Mouse (Mus musculus): Measurements from ENCODE around the gene Dffa.
"Not testable (repeated sequence)": the region's sequence is repeated elsewhere in the genome, so short reads cannot be mapped to it uniquely, and the experiment has no call there.

Gene Dffa

DNA sequence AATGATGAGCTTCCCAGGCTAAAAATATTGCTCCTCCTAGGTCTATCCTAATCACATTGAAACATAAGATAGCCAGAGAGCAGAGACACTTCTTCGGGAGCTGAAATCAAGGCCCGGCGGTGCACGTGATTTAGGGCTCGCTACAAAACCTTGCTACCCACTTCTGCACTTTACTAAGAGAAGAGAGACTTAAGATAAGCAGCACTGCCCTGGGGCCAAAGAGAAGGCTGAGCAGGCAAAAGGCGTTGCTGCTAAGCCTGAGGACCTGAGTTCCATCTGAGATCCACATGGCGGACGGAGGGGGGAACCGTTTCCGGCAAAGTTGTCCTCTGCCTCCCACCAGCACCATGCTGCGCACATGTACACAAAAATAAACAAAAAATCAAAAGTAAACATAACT is 5.4 kb upstream of the Dffa start:
- peak; percentile 55 for DNase-seq (ENCODE audit: low read depth, low spot score)

DNA sequence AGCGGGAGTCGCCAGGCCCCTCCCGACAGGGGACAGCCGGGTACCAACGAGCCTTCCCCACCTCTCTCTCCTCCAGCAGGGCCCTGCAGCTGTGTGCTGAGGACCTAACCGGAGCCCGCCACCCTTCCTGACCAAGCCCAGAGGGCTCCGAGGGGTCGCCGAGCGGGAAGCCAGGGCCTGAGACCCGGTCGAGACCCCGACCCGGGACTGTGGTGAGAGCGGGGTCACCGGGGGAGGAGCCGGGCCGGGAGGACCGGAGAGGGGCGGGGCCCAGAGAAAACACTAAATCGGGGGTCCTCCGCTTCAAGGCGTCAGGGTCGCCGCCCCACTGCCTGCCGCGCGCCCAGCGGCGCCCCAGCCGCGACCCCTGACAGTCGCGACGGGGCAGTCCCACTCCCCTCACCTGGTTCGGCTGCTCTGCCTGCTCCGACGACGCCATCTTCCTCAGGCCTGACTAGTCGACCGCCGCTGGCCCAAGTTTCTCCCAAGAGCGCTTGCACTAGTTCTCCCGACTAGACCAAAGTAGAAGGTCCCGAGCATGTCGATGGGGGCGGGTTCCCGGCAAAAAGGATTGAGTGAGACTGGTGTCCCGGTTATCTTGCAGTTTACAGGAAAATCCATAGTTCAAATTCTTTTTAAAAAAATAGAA is 4.5 kb upstream of the Dffa start, which contains the start of gene Pex14:
Pex14 (minus strand) TSS at position 508 of the 649 bp plus-strand sequence.
- peak; percentile 92 for DNase-seq (ENCODE audit: low read depth, low spot score)

DNA sequence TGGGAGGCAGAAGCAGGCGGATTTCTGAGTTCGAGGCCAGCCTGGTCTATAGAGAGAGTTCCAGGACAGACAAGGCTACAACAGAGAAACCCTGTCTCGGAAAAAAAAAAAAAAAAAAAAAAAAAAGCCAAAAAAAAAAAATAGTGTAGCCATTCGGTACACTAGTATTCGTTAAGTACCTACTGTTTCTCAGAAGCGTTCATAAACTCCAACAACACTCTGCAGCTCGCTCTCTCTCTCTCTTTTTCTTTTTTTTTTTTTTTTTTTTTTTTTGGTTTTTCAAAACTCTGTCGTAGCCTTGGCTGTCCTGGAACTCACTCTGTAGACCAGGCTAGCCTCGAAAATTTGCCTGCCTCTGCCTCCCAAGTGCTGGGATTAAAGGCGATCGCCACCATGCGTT is 3.5 kb upstream of the Dffa start:
- DNase-seq (ENCODE audit: low read depth, low spot score), result not testable (repeated sequence)

DNA sequence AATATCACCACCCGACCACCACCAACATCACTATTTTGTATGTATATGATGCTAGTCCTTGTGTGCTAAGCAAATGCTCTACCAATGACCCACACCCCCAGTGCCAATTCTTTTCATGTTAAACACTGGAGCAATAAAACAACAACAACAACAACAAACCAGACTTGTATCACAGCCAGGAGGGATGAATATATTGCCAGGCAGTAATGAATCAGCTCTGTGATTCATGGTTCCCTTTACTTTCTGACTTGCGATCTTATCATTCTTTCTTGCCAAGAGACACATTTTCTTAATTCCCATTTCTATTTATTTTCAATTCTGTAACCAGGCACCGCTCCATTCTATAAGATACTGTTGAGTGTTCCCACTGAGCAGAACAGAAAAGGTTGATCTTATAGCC is 2.5 kb upstream of the Dffa start:
- DNase-seq (ENCODE audit: low read depth, low spot score), result no peak

DNA sequence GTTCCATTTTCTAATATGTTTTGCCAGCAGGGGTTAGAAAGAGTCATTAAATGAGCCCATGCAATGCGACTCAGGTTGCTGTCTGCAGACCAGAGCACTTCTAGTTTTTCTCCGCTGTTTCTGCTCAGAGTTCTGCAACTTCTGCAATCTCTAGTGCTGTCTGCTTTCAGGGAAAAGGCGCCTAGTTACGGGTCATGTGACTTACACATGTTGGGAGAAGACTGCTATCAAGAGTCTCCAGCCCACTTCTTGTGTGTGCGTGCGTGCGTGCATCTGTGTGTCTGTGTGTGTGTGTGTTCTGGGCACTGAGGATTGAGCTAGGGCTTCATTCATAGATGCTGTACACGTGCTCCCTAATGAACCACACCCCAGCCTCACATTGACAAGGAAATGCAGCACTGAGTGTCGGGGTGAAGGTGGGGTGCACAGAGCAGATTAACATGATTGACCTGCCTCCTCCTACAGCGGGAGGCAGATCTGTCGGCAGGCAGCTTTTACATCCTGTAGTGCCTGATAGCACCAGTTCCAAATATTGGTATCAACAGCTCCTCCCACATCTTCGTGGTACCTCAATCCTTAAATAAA is 16.1 kb downstream of the Dffa start:
- DNase-seq (ENCODE audit: low read depth, low spot score), result not testable (repeated sequence)

DNA sequence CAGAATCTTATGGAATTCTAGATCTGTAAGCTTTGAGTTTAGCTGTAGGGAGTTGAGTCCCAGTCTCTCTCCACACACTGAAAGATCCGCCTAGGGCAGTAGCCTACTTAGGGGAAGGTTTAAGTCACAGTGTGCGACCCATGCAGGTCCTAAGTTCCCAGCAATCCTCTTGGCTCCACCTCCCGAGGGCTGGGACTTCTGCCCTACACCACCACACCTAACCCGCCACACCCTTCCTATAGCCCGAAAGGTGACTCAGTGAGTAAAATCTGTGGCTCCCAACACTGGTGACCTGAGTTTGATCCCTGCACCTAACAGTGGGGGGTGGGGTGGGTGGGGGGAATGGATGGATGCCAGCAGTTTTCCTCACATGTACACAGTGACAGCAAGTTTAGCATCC is 19.5 kb downstream of the Dffa start:
- no peak for DNase-seq (ENCODE audit: low read depth, low spot score)

DNA sequence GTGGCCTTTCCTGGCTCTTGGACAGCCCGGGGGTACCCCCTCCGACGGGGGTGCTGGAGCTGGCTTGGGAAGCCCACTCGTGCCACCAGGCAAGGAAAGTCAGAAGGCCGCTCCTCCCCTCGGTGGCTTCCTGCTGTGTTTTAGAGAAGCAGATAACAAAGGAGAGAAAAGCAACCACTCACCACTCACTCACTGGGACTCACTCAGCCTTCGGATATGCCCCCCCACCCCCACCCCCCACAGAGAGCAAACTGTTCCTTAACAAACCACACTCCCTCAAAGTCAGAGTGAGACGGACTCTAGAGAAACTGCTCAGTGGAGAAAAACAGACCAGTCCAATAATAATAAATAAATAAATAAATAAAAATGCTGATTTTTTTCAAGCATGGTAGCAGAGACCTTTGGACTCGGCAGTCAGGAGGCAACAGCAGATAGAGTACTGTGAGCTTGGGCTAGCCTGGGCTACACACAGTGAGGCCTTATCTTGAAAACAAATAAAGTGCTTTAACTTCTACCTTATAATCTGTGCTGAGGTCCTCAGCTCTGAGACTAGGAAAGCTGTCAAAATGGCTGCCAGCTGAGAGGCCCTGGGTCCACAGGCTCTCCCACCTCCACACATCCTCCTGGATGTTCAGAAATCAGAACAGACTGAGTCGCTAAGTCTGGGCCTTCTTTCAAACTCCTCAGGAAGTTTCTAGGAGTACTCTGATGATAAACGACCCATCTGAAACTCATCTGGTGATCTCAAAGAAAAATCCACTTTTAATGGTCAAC is 21.6 kb downstream of the Dffa start:
- DNase-seq (ENCODE audit: low read depth, low spot score), result no peak

DNA sequence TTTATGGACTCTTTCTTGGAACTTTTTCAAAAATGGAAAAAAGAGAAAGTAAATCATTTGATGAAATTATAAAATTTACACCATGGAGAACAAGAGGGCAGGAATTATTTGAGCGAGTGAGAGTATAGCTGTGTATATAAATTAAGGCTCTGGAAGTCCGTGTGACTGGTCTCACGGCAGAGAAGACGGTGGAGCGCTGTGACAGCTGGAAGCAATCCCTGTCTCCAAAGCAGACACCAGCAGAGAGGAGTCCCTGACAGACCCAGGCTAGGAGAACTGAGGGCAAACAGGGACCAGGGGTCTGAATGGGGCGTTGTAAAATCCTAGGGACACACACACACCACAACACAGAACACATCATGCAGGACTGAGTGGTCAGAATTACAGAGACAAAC is 22.2 kb downstream of the Dffa start:
- no peak for DNase-seq (ENCODE audit: low read depth, low spot score)

DNA sequence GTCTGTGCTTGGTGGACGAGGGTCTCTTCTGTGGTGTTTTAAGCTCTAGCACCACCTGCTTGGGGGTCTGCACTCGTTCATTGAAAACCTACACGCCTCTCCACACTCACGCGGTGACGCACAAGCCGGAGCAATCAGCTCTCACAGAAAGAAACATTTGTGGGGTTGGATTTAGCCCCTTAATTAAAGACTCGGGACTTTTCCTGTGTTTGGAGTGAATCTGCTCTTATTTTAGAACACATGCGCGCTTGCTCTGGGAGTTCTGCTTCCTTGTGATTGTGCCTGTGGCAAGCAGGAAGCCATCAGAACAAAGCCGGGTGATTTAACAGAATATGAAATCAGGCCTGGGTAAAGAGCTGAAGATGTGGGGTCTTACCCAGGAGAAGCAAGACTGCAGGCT is 22.7 kb downstream of the Dffa start, which contains the start of gene Cort:
Cort (minus strand) TSS at position 101 of the 400 bp plus-strand sequence.
- DNase-seq (ENCODE audit: low read depth, low spot score), result no peak

DNA sequence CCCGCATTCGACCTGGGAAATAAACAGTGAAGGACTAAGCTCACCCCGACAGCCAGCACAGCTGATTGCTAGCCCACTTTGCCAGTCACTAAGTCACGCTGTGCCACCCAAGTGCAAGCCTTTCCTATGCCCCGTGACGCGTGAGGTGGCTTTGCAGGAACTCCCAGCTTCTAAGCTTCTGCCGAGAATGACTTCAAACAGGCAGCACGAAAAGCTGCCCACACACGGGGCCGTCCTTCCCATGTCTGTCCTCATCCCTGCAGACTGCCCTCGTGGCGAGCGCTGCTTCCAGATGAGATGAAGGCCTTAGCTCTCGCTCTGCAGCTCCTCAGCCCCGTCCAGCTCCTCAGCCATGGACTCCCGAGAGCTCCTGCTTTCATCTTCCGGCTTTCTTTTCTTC is 24.5 kb downstream of the Dffa start:
- DNase-seq (ENCODE audit: low read depth, low spot score), result no peak

DNA sequence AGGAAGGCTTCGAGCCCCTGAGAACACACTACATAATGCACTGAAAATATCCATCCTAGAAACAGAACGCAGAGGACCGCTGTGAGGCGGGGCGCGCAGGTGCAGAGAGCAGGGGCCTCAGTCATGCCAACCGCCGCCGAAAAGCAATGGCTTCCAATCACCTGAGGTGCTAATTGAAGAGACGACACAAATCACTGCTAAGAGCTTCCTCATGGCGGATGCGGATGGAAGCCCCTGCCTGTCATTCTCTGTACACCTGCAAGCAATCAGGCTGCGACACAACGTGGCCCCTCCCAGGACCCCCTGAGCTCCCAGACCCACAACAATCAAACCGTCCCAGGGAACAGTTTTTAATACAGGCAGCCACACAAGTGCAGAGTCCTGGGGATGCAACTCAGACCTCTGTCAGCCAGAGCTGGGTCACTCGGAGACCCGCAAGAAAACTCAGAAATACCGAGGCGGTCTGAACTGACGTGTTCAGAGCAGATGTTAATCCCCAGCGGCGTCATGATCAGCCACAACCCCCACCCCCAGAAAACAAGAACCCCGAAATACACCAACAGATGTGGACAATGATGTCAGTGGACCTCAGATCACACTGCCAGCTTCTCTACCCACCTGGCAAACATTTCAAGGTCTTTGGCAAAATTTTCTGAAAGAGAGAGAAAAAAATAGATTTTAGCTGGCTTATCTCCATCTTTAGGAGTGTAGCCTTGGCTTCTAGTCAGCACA is 27.2 kb downstream of the Dffa start:
- DNase-seq (ENCODE audit: low read depth, low spot score), result peak; percentile 93

DNA sequence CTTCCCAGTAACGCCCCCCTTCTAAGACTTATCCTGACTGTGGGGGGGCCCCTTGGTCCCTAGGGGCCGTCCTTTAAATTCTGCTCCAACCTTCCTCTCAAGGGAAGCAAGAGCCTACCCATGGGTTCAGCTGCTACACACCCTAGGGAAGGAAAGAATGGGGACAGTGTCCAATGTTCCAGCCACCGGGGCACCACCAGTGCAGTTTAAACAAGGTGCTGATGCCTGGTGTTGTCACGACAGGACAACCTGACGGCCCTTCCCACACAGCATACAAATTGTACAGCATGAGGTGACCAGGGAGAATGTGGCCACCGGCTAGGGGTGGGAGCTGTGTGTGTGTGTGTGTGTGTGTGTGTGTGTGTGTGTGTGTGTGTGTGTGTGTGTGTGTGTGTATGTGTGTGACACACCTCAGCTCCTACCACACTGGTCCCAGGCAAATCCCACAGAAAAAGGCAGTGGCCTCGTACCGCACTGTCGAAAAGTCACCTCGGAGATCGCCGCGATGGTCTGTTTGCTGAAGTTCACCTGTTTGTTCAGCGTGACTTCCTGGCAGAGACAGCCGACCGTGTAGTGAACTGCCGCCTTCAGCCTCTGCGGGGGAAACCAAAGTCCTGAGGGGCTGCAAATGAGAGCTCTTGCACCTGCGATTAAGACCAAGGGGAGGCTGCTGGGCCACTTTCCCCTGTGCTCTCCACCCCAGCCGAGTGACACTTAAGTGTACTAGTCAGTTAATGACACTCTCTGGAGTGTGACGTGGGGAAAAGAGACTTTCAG is 28.0 kb downstream of the Dffa start:
- peak; percentile 96 for DNase-seq (ENCODE audit: low read depth, low spot score)

DNA sequence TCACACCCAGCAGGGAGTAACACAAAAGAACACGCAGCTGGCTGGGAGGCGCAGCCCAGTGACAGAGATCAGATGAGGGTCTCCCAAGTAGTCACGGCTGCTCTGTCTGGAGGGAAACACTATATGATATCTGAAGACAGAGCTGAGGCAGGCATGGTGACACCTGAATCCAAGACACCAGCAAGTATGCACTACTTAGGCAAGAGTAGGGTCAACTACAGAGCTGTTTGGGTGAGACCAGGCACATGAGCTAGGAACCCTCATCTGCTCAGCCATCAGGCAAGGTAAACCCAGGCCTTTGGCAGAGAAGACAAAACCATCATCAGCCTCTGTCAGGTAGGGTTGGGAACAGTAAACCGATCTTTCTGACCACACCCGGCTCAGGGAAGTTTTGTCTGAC is 29.4 kb downstream of the Dffa start:
- DNase-seq (ENCODE audit: low read depth, low spot score), result peak; percentile 66

DNA sequence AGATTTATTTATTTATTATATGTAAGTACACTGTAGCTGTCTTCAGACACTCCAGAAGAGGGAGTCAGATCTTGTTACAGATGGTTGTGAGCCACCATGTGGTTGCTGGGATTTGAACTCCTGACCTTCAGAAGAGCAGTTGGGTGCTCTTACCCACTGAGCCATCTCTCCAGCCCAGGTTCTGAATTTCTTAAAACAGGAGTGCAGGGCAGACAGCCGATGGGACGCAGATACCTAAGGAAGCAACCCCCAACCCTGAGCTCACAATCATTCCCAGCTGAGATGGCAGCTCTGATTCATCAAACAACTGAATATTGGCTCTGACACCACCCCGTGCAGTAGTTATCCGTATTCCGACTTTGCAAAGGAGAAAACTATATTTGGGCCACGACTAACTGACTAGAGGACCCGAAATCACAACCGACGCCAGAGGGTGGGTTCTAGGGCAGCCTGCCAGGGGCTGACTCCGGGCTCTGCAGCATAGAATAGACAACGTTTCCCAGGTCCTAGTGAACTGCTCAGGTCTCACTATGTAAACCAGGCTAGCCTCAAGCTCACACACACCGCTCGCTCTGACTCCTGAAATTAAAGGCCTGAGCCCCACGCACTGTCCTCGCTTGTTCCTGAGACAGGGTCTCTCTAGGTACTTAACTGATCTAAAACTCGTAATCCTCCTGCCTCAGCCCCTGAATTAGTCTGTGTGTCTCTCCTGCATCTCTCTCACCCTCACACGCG is 32.3 kb downstream of the Dffa start:
- peak; percentile 78 for DNase-seq (ENCODE audit: low read depth, low spot score)

DNA sequence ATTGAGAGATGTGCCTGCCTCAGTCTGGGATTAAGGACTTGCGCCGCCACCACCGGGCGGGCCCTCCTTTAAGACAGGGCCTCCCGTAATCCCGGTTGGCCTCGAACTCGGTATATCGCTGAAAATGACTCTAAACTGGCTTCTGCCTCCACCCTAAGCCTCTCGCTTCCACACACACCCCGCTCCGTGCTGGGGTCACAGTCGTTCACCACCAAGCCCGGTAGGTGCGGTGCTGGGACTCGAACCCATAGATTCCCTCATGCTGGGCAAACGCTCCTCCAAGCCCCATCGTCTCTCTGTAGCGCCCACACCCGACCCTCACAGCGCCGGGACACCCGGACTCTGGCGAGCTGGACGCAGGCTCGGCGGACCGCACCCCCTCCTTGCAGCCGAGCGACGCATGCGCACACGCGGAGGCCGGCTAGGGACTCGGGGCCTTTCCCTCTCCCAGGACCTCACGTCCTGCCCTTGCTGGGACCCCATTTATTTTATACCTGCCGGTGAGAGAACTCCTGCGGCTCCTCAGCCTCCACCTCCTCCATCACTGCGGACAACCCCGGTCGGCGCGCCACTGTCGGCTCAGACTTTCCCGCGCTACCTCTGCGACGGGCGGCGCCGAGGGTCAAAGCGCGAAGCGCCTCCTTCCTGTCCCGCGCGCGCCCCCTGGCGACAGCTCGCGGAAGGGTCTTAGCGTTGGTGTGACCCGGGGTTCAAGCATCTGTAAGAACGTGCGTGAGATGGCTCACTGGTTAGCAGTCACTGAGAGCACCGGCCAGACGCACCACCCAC is 33.2 kb downstream of the Dffa start, which contains the start of gene Cenps:
Cenps (minus strand) TSS at position 648 of the 789 bp plus-strand sequence.
- DNase-seq (ENCODE audit: low read depth, low spot score), result peak; percentile 95

DNA sequence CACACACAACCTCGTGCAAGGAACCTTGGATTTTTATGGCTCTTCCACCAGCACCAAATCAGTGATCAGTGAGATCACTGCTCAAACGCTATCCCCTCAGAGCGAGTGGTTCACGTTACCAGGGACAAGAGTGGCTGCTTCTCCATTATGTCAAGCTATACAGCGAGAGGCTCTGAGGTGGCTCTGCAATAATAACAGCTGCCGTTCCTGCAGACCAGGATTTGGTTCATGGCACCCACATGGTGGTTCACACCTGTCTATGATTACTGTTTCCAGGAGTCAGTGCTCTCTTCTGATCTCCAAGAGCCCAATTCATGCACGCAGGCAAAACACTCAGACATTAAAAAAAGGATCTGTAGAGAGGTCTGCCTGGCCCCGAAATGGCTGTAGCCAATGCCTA is 34.6 kb downstream of the Dffa start:
- no peak for DNase-seq (ENCODE audit: low read depth, low spot score)

DNA sequence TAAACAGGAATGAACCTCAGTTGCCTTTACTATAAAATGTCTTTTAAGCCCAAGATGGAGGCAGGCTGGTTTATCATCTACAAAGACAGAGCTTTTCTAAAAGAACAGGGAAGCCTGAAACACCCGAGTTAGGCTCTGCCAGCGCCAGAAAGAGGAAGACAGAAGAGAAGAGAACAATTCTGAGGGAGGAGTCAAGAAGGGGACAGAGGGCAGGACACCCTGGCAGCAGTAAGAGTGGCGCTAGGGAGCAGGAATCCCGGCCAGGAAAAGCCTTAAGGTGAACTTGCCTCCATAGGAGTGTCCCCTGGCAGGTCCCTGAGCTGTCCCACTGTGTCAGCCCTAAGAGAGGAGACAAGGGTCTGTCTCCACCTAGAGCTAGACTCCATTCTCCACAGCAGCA is 39.6 kb downstream of the Dffa start:
- no peak for DNase-seq (ENCODE audit: low read depth, low spot score)

DNA sequence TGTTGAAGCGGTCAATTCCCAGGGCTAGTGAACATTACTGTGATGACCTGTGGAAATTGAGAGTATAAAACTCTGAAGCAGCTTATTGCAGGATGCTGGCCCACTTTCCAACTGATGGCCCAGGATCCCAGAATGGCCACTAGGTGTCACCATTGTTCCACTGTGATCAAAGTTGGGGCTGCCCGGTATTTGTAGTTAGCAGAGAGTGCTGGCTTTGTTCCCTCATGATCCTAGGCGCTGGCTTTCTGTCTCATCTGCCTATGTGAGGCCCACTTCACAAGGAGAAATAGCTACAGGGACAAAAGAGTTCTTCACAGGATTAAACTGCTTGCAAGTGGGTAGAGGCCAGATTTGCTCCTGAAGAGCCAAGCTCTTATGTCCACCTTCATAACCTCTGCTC is 40.5 kb downstream of the Dffa start:
- DNase-seq (ENCODE audit: low read depth, low spot score), result peak; percentile 80

DNA sequence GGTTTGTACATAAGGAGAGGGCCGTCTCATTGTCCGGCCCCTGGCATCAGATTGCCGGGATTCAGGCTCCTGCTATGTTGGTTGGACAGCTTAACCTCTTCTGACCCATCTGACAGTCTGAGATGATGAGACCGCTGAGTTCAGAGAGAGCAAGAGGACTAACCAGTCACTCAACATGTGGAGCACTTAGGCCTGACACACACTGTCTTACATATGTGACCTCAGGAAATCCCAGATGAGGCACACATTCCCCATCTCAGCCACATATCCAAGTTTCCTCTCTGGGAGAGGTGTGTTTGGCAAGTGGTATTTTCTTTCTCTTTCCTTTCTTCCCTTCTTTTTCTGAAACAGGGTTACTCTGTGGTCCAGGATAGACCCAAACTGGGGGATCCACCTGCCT is 41.2 kb downstream of the Dffa start:
- no peak for DNase-seq (ENCODE audit: low read depth, low spot score)

DNA sequence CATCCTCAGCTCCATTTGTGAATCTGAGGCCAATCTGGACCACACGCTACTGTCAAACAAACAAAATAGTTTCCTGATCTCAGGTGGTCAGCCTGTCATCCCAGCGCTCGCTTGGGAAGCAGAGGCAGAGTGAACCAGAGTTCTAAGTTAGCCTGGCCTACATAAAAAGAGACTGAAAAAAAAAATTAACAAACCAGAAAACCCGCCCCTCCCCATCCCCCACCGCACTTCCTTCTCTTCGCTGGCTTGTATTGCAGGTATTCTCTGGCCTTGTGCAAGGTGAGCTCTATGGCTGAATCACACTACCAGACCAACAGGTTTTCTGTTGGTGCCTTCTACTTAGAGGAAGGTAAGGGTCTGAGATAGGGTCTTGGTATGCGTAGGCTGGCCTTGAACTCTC is 43.6 kb downstream of the Dffa start:
- no peak for DNase-seq (ENCODE audit: low read depth, low spot score)
